Mouse (Mus musculus) testis, adult 2 months (tissue): ENCODE measurements at regions not wholly inside any gene's neighbourhood (a gene's known extent, or its start where the extent isn't known, plus 50 kb on each side); places are given as distances from the start of the nearest gene placed in this dataset.

Source experiments
- CTCF ChIP-seq: fragments of 200-500 bp; IDR thresholded peaks from 2 replicates; pipeline ENCODE4 v1.5.1; 2012; ENCODE audit warnings: low read depth, mild to moderate bottlenecking, inconsistent platforms, low read length, moderate library complexity; ENCODE audit not compliant: control insufficient read depth, insufficient read depth, insufficient replicate concordance
- POLR2A ChIP-seq: fragments of 200-500 bp; IDR thresholded peaks from 2 replicates; pipeline ENCODE4 v1.6.1; 2012; ENCODE audit warnings: low read depth, mild to moderate bottlenecking, inconsistent platforms, low read length, moderate library complexity; ENCODE audit not compliant: control insufficient read depth

GRCm38 (mm10) chr13:50344121-50344520 is 73.5 kb upstream of the Fbxw17 start:
- TF ChIP-seq POLR2A (no peak), CTCF (no peak)
